Mouse (Mus musculus) midbrain, embryonic 13.5 days (tissue): ENCODE measurements around the gene Cltc. TPM values are rescaled to one million over a fixed set of nuclear protein-coding genes. Genes with fewer than 3 reads are reported as not detected.

Experiments
- ATAC-seq: fragments of 200-750 bp; cut with Nextera tagmentation; 2 replicates; pipeline ENCODE4 v1.8.0; 2017; ENCODE audit warnings: mild to moderate bottlenecking, moderate TSS enrichment, moderate library complexity
- H3K27ac ChIP-seq: fragments of 300-500 bp; sonication (generic); 2 replicates; pipeline ENCODE4 v1.5.1; 2015; ENCODE audit warnings: inconsistent platforms, mild to moderate bottlenecking, moderate library complexity
- H3K27me3 ChIP-seq: fragments of 300-500 bp; sonication (generic); 2 replicates; pipeline ENCODE4 v1.6.1; 2015; ENCODE audit warnings: mild to moderate bottlenecking, inconsistent platforms
- H3K36me3 ChIP-seq: fragments of 300-500 bp; sonication (generic); 2 replicates; pipeline ENCODE4 v1.6.1; 2015; ENCODE audit warnings: mild to moderate bottlenecking, inconsistent platforms
- H3K4me1 ChIP-seq: fragments of 300-500 bp; sonication (generic); replicated peaks from 2 replicates; pipeline ENCODE4 v1.6.1; 2015; ENCODE audit warnings: inconsistent platforms
- H3K4me2 ChIP-seq: fragments of 300-500 bp; sonication (generic); replicated peaks from 2 replicates; pipeline ENCODE4 v1.6.1; 2015; ENCODE audit warnings: moderate library complexity, mild to moderate bottlenecking, inconsistent platforms
- H3K4me3 ChIP-seq: fragments of 300-500 bp; sonication (generic); replicated peaks from 2 replicates; pipeline ENCODE4 v1.5.1; 2015; ENCODE audit warnings: mild to moderate bottlenecking, inconsistent platforms
- H3K9ac ChIP-seq: fragments of 300-500 bp; sonication (generic); replicated peaks from 2 replicates; pipeline ENCODE4 v1.6.1; 2015; ENCODE audit warnings: mild to moderate bottlenecking, inconsistent platforms
- H3K9me3 ChIP-seq: fragments of 300-500 bp; sonication (generic); 2 replicates; pipeline ENCODE4 v1.6.1; 2016; ENCODE audit warnings: mild to moderate bottlenecking, inconsistent platforms
- WGBS: fragments of 180-500 bp; shearing (Covaris S2); methylation state at CpG from one replicate; pipeline ENCODE4 v1.1.7; 2015; 5-methylcytosine and 5-hydroxymethylcytosine counted together
- polyA plus RNA-seq: library from polyadenylated mRNA; unstranded; fragments of >200 nt; fragmentation: Nextera tagmentation; extraction: Ambion mirVana; gene quantifications from 2 replicates; pipeline ENCODE4 v1.2.1, GENCODE M21; 2015

Cltc gene
- polyA plus RNA-seq, 1 experiment from 2014 or later, result 142 TPM

DNA sequence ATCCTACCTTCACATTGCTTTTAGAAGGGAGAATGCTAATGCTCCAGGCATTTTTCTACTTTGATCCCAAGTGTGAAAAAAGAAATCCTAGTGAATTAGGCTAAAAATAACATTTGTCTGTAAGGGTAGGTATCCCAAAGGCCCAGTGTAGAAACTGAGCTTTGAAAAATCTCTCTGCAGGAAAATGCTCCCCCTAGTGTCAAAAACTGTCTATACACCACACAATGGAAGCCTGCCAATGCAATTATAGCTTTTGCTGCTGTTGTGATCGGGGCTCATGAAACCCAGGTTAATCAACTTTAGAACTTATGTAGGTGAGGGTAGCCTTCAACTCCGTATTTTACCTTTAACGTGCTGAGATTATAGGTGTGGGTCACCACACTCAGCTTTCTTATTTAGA, 103.9 kb downstream of the Cltc start:
- H3K4me3 ChIP-seq, result no peak overlapping the region
- no peak overlapping the region for H3K4me2 ChIP-seq
- H3K36me3 ChIP-seq, result no peaks in the 10 kb centered on the region
- no peaks in the 10 kb centered on the region for H3K9me3 ChIP-seq
- no peaks in the 10 kb centered on the region for H3K27me3 ChIP-seq
- no peaks in the 10 kb centered on the region for H3K4me1 ChIP-seq
- no peak for ATAC-seq
- WGBS, result 48% methylated on average over 3 of the region's 3 CpGs
- H3K27ac ChIP-seq, result no peak overlapping the region
- no peak overlapping the region for H3K9ac ChIP-seq

GRCm38 (mm10) chr11:86652578-86652979, 104.8 kb downstream of the Cltc start:
- no peak overlapping the region for H3K9ac ChIP-seq
- H3K4me1 ChIP-seq, result no peaks in the 10 kb centered on the region
- H3K9me3 ChIP-seq, result no peaks in the 10 kb centered on the region
- no peaks in the 10 kb centered on the region for H3K36me3 ChIP-seq
- no peak overlapping the region for H3K4me3 ChIP-seq
- no peak overlapping the region for H3K27ac ChIP-seq
- 95% methylated on average over 4 of the region's 4 CpGs for WGBS
- no peaks in the 10 kb centered on the region for H3K27me3 ChIP-seq
- H3K4me2 ChIP-seq, result no peak overlapping the region
- no peak for ATAC-seq

DNA sequence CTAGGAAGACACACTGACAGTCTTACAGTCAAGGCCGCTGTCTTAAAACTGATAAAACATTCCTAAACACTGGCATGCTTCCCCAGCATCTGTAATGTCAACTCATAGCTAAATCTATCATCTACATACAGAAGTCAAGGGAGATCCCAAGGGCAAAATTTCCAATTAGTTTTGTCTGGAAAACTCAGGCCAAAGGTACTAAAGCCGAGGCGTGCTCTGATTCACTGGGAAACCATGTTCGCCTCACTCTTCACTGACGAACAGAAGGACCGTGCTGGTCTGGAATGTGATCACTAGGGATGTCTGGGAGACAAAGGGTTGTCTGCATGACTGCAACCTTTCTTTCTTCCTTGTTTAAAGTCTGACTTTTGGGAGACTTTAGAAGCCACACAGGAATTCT, 106.7 kb downstream of the Cltc start:
- Histone ChIP-seq H3K4me1 (no peaks in the 10 kb centered on the region), H3K4me2 (no peak overlapping the region), H3K36me3 (no peaks in the 10 kb centered on the region), H3K27me3 (no peaks in the 10 kb centered on the region), H3K9me3 (no peaks in the 10 kb centered on the region), H3K9ac (no peak overlapping the region), H3K27ac (no peak overlapping the region), H3K4me3 (no peak overlapping the region)
- WGBS, result 49% methylated on average over 6 of the region's 6 CpGs
- ATAC-seq, result no peak

GRCm38 (mm10) chr11:86649542-86649941, 107.8 kb downstream of the Cltc start:
- no peak for ATAC-seq
- H3K4me1 ChIP-seq, result no peaks in the 10 kb centered on the region
- WGBS, result 91% methylated on average over 1 of the region's 1 CpGs
- no peaks in the 10 kb centered on the region for H3K36me3 ChIP-seq
- H3K4me2 ChIP-seq, result no peak overlapping the region
- H3K9ac ChIP-seq, result no peak overlapping the region
- H3K27me3 ChIP-seq, result no peaks in the 10 kb centered on the region
- no peaks in the 10 kb centered on the region for H3K9me3 ChIP-seq
- H3K27ac ChIP-seq, result no peak overlapping the region
- no peak overlapping the region for H3K4me3 ChIP-seq

GRCm38 (mm10) chr11:86647706-86648447, 109.5 kb downstream of the Cltc start:
- WGBS, result 83% methylated on average over 15 of the region's 15 CpGs
- ATAC-seq, result no peak
- no peak overlapping the region for H3K4me3 ChIP-seq

GRCm38 (mm10) chr11:86646885-86647459, 110.4 kb downstream of the Cltc start:
- WGBS, result 96% methylated on average over 3 of the region's 3 CpGs
- Histone ChIP-seq H3K9me3 (no peaks in the 10 kb centered on the region), H3K4me3 (no peak overlapping the region), H3K27me3 (no peaks in the 10 kb centered on the region), H3K4me1 (no peaks in the 10 kb centered on the region), H3K9ac (no peak overlapping the region), H3K36me3 (peaks cover 13% of the 10 kb centered on the region), H3K4me2 (no peak overlapping the region), H3K27ac (no peak overlapping the region)
- ATAC-seq, result no peak

More at GRCm38 (mm10) chr11:86647706-86648447, 109.5 kb downstream of the Cltc start:
- Histone ChIP-seq H3K36me3 (peaks cover 6% of the 10 kb centered on the region), H3K4me2 (no peak overlapping the region), H3K4me1 (no peaks in the 10 kb centered on the region), H3K27ac (no peak overlapping the region), H3K9me3 (no peaks in the 10 kb centered on the region), H3K9ac (no peak overlapping the region), H3K27me3 (no peaks in the 10 kb centered on the region)

DNA sequence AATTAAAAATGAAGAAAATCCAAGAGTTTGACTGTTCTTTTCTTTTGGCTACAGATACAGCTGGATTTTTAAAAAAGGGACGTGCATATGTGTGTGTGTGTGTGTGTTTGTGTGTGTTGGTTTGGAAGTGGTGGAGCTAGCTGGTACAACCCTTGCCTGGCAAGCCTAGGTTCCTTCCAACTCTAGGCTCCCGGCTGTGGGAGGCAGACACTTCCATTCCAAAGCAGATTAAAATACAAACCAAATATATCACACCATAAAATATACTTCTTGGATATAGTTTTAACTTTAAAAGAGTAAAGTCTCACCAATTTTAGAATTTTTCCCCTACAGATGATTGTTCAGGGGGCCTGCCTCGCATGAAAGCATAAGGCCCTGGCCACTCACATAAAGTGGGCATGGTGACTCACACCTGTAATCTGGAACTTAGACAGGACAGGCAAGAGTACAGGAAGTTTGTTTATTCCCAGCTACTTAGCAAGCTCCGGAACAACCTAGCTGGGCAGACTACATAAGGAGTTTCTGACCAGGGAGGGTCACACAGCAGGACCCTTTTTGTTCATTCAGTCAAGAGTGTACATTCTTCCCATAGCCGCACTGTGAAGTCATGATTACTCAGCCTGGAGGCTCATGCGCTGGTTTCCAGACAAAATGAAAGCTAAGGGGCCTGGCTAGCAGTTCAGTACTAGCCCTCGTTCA, 111.1 kb downstream of the Cltc start:
- Histone ChIP-seq H3K4me3 (no peak overlapping the region), H3K27ac (no peak overlapping the region), H3K9me3 (no peaks in the 10 kb centered on the region), H3K9ac (no peak overlapping the region), H3K36me3 (peaks cover 13% of the 10 kb centered on the region), H3K4me2 (no peak overlapping the region), H3K4me1 (no peaks in the 10 kb centered on the region), H3K27me3 (no peaks in the 10 kb centered on the region)
- WGBS, result 64% methylated on average over 7 of the region's 7 CpGs
- no peak for ATAC-seq

DNA sequence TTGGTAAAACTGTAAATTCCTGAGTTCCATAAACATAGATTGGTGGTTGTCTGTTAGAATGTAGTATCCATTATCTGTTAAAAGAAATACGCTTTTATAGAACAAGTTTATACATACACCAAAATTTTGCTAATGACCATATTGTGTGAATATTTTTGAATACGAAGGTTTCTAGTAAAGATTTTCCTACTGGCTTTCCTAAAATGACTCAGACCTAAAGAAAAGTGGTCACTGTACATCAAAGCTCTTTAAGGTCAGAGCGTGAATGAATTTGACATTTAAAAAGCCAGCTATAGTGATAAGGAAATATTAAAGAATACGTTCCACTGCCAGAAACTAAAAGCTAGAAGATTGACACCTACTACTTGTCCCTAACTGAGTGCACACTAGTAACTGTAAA, 112.8 kb downstream of the Cltc start:
- Histone ChIP-seq H3K4me2 (no peak overlapping the region), H3K4me1 (no peaks in the 10 kb centered on the region), H3K27me3 (no peaks in the 10 kb centered on the region), H3K9ac (no peak overlapping the region), H3K4me3 (no peak overlapping the region), H3K27ac (no peak overlapping the region), H3K9me3 (no peaks in the 10 kb centered on the region), H3K36me3 (peaks cover 13% of the 10 kb centered on the region)
- ATAC-seq, result no peak
- WGBS, result 97% methylated on average over 4 of the region's 4 CpGs

Other genes with a start within 250 kb of the Cltc start
- 56.9 and 63.2 TPM in 2 replicates for gene Rps6kb1, start 212.8 kb downstream of the Cltc start, polyA plus RNA-seq
- gene Tubd1, start 212.6 kb downstream of the Cltc start, polyA plus RNA-seq, result 6.2 and 7.9 TPM in 2 replicates
- gene Vmp1, start 73.7 kb downstream of the Cltc start, polyA plus RNA-seq, result 93.5 and 102 TPM in 2 replicates
- gene Ptrh2, start 73.6 kb downstream of the Cltc start, polyA plus RNA-seq, result 37.4 and 38.5 TPM in 2 replicates
- gene Dhx40, start 50.2 kb upstream of the Cltc start, polyA plus RNA-seq, result 34.2 and 35.4 TPM in 2 replicates
- gene Ypel2, start 236.1 kb upstream of the Cltc start, polyA plus RNA-seq, result 8.5 and 10.2 TPM in 2 replicates